Mouse (Mus musculus): ENCODE results near the gene Carhsp1.

- TF ChIP-seq CTCF (conservative IDR thresholded peaks at IDR 0.05; ENCODE audit: insufficient read depth, insufficient read length, low read depth, low read length) (no peak), POLR2A (IDR thresholded peaks at IDR 0.05; ENCODE audit: low read depth, low read length) (no peak)
These were observed 8.5 kb upstream of the Carhsp1 start, which contains the start of gene Gm5767 for GRCm38 (mm10) chr16:8680470-8680869.
